Mouse (Mus musculus): ENCODE measurements around the gene Gm10570.

GRCm38 (mm10) chr4:130323607-130324006 lies 15.1 kb upstream of the Gm10570 start:
- TF ChIP-seq ZNF384 (IDR thresholded peaks at IDR 0.05; ENCODE audit: low read depth, low read length) (no peak), MXI1 (IDR thresholded peaks at IDR 0.05; ENCODE audit: low read depth, low read length) (no peak), CTCF (IDR thresholded peaks at IDR 0.05 in 2 of 3, conservative IDR thresholded peaks at IDR 0.05 in 1 of 3; ENCODE audit: control insufficient read depth in 1 of 3, insufficient read depth in 1 of 3, low read depth in 2 of 3, low read length in 3 of 3, poor library complexity in 1 of 3, severe bottlenecking in 1 of 3) (no peak), GATA1 (IDR thresholded peaks at IDR 0.05; ENCODE audit: low read depth, low read length) (no peak), MEF2A (IDR thresholded peaks at IDR 0.05; ENCODE audit: extremely low read depth, insufficient replicate concordance, low read depth, low read length, poor library complexity, severe bottlenecking) (no peak), EP300 (IDR thresholded peaks at IDR 0.05; ENCODE audit: low read depth in 1 of 2, low read length in 2 of 2) (no peak), POLR2A (IDR thresholded peaks at IDR 0.05; ENCODE audit: control insufficient read depth in 1 of 2, insufficient read depth in 1 of 2, low read depth in 1 of 2, low read length in 2 of 2, poor library complexity in 1 of 2) (no peak), NELFE (IDR thresholded peaks at IDR 0.05; ENCODE audit: low read depth, low read length) (no peak), CHD1 (IDR thresholded peaks at IDR 0.05; ENCODE audit: low read depth, low read length) (no peak)

Measured in MEL (cell line).